Mouse (Mus musculus): ENCODE data around the gene Prokr1. TPM values are rescaled to one million over a fixed set of nuclear protein-coding genes. Genes with fewer than 3 reads are reported as not detected.

Prokr1 gene
- total RNA-seq, 4 experiments from 2014 or later, result 0.10 to 0.89 (median 0.36) TPM

Other genes with a start within 250 kb of the Prokr1 start
- gene Gkn1, start 239.8 kb downstream of the Prokr1 start, total RNA-seq (2022), result not detected
- not detected for gene Gkn2, start 217.4 kb downstream of the Prokr1 start, total RNA-seq (2022)
- under 1 TPM in 2 of 4 experiments, not detected in 2; 0.59 to 0.99 TPM for gene Gkn3, start 201.8 kb downstream of the Prokr1 start, total RNA-seq (2022)
- not detected for gene Bmp10, start 161.7 kb downstream of the Prokr1 start, total RNA-seq (2022)
- 1 to 10 TPM; 2.6 to 7.4 (median 5.1) TPM for gene Arhgap25, start 57.5 kb downstream of the Prokr1 start, total RNA-seq (2022)
- 1 to 10 TPM; 7.4 to 9.6 (median 8.4) TPM for gene Aplf, start 81.5 kb upstream of the Prokr1 start, total RNA-seq (2022)
- gene Efcc1, start 140.1 kb upstream of the Prokr1 start, total RNA-seq (2022), result under 1 TPM; 0.54 to 0.78 (median 0.65) TPM
- under 1 TPM in 1 of 4 experiments, not detected in 3; 0.35 TPM for gene Gp9, start 187.3 kb upstream of the Prokr1 start, total RNA-seq (2022)
- 10 to 100 TPM; 34.0 to 40.1 (median 36.5) TPM for gene Rab43, start 221.4 kb upstream of the Prokr1 start, total RNA-seq (2022)
- 1 to 10 TPM; 2.5 to 5.2 (median 3.2) TPM for gene Gm45140, start 245.1 kb upstream of the Prokr1 start, total RNA-seq (2022)
- gene Isy1, start 248.1 kb upstream of the Prokr1 start, total RNA-seq (2022), result 10 to 100 TPM; 37.3 to 60.0 (median 46.5) TPM